Mouse (Mus musculus): Measurements from ENCODE around the gene Dnah2. TPM values are rescaled to one million over a fixed set of nuclear protein-coding genes. Genes with fewer than 3 reads are reported as not detected.

The Dnah2 gene
- total and polyA plus RNA-seq, 3 experiments = 0.04 to 0.07 TPM; not detected in 1

GRCm38 (mm10) chr11:69386758-69387157 lies 162.2 kb downstream of the Dnah2 start:
- DNase-seq (ENCODE audit: low read depth, low spot score) = no peak
- no peaks in the 10 kb centered on the region for H3K4me1 ChIP-seq (ENCODE audit: control insufficient read depth in 1 of 2, insufficient read depth in 2 of 2, low read length in 2 of 2)
- TF ChIP-seq ZMIZ1 (IDR thresholded peaks at IDR 0.05; ENCODE audit: low read depth, low read length) (no peak), USF1 (IDR thresholded peaks at IDR 0.05; ENCODE audit: low read depth, low read length) (no peak), ZC3H11A (IDR thresholded peaks at IDR 0.05; ENCODE audit: low read depth, low read length) (no peak), KAT2A (conservative IDR thresholded peaks at IDR 0.05; ENCODE audit: low read depth, low read length) (no peak), NRF1 (IDR thresholded peaks at IDR 0.05; ENCODE audit: insufficient read depth, low read depth, low read length, poor library complexity, severe bottlenecking) (no peak), EP300 (IDR thresholded peaks at IDR 0.05; ENCODE audit: low read depth in 1 of 2, low read length in 2 of 2) (no peak), BHLHE40 (IDR thresholded peaks at IDR 0.05; ENCODE audit: borderline replicate concordance, low read depth, low read length) (no peak), POLR2AphosphoS5 (IDR thresholded peaks at IDR 0.05; ENCODE audit: borderline replicate concordance, low read depth, low read length) (no peak), SMC3 (IDR thresholded peaks at IDR 0.05; ENCODE audit: low read depth, low read length) (no peak), ETS1 (IDR thresholded peaks at IDR 0.05; ENCODE audit: low read depth, low read length) (no peak), RCOR1 (IDR thresholded peaks at IDR 0.05; ENCODE audit: low read depth, low read length) (no peak), GABPA (IDR thresholded peaks at IDR 0.05; ENCODE audit: low read depth, low read length) (no peak), UBTF (IDR thresholded peaks at IDR 0.05; ENCODE audit: borderline replicate concordance, insufficient read depth, low read depth, low read length) (no peak), CHD2 (IDR thresholded peaks at IDR 0.05; ENCODE audit: low read length) (no peak), MAZ (IDR thresholded peaks at IDR 0.05; ENCODE audit: low read depth, low read length) (no peak), RAD21 (IDR thresholded peaks at IDR 0.05; ENCODE audit: low read depth, low read length) (no peak), TCF12 (IDR thresholded peaks at IDR 0.05; ENCODE audit: low read depth, low read length) (no peak), TAL1 (IDR thresholded peaks at IDR 0.05; ENCODE audit: low read length) (no peak), JUND (IDR thresholded peaks at IDR 0.05; ENCODE audit: low read depth, low read length) (no peak), POLR2A (IDR thresholded peaks at IDR 0.05; ENCODE audit: control insufficient read depth in 1 of 2, insufficient read depth in 1 of 2, low read depth in 1 of 2, low read length in 2 of 2, poor library complexity in 1 of 2) (no peak)
- H3K27me3 ChIP-seq (ENCODE audit: control insufficient read depth in 1 of 2, insufficient read depth in 2 of 2, low read length in 2 of 2) = no peaks in the 10 kb centered on the region
- no peaks in the 10 kb centered on the region; a peak in 1 of 4 replicates for H3K36me3 ChIP-seq (ENCODE audit: control insufficient read depth in 1 of 2, insufficient read depth in 2 of 2, low read length in 2 of 2)
- H3K4me3 ChIP-seq (ENCODE audit: control insufficient read depth in 1 of 2, insufficient read depth in 1 of 2, low read depth in 2 of 2, low read length in 2 of 2) = no peak overlapping the region
- no peaks in the 10 kb centered on the region for H3K9me3 ChIP-seq (replicated peaks; ENCODE audit: insufficient read depth, low read length)
- no peak overlapping the region for H3K27ac ChIP-seq (ENCODE audit: control insufficient read depth, low read depth, low read length)
- no peaks in the 10 kb centered on the region for H3K79me2 ChIP-seq (ENCODE audit: control insufficient read depth, insufficient read depth, low read length, poor library complexity)
- H3K9ac ChIP-seq (ENCODE audit: control insufficient read depth, low read depth, low read length, poor library complexity, severe bottlenecking) = no peak overlapping the region

GRCm38 (mm10) chr11:69384979-69385378 lies 163.9 kb downstream of the Dnah2 start:
- Histone ChIP-seq H3K9me3 (replicated peaks; ENCODE audit: insufficient read depth, low read length) (no peaks in the 10 kb centered on the region), H3K4me3 (ENCODE audit: control insufficient read depth in 1 of 2, insufficient read depth in 1 of 2, low read depth in 2 of 2, low read length in 2 of 2) (no peak overlapping the region), H3K36me3 (ENCODE audit: control insufficient read depth in 1 of 2, insufficient read depth in 2 of 2, low read length in 2 of 2) (no peaks in the 10 kb centered on the region), H3K27ac (ENCODE audit: control insufficient read depth, low read depth, low read length) (no peak overlapping the region), H3K4me1 (ENCODE audit: control insufficient read depth in 1 of 2, insufficient read depth in 2 of 2, low read length in 2 of 2) (no peaks in the 10 kb centered on the region), H3K27me3 (ENCODE audit: control insufficient read depth in 1 of 2, insufficient read depth in 2 of 2, low read length in 2 of 2) (no peaks in the 10 kb centered on the region), H3K79me2 (ENCODE audit: control insufficient read depth, insufficient read depth, low read length, poor library complexity) (no peaks in the 10 kb centered on the region), H3K9ac (ENCODE audit: control insufficient read depth, low read depth, low read length, poor library complexity, severe bottlenecking) (no peak overlapping the region)
- TF ChIP-seq KAT2A (conservative IDR thresholded peaks at IDR 0.05; ENCODE audit: low read depth, low read length) = no peak
- TF ChIP-seq ZC3H11A (IDR thresholded peaks at IDR 0.05; ENCODE audit: low read depth, low read length) = no peak
- no peak for TF ChIP-seq SMC3 (IDR thresholded peaks at IDR 0.05; ENCODE audit: low read depth, low read length)
- TF ChIP-seq MYC (IDR thresholded peaks at IDR 0.05; ENCODE audit: low read depth, low read length) = no peak
- TF ChIP-seq TCF12 (IDR thresholded peaks at IDR 0.05; ENCODE audit: low read depth, low read length) = no peak
- no peak for TF ChIP-seq ZMIZ1 (IDR thresholded peaks at IDR 0.05; ENCODE audit: low read depth, low read length)
- TF ChIP-seq CTCF (IDR thresholded peaks at IDR 0.05 in 2 of 3, conservative IDR thresholded peaks at IDR 0.05 in 1 of 3; ENCODE audit: control insufficient read depth in 1 of 3, insufficient read depth in 1 of 3, low read depth in 2 of 3, low read length in 3 of 3, poor library complexity in 1 of 3, severe bottlenecking in 1 of 3) = no peak
- no peak for TF ChIP-seq JUND (IDR thresholded peaks at IDR 0.05; ENCODE audit: low read depth, low read length)
- no peak for TF ChIP-seq NRF1 (IDR thresholded peaks at IDR 0.05; ENCODE audit: insufficient read depth, low read depth, low read length, poor library complexity, severe bottlenecking)
- DNase-seq (ENCODE audit: low read depth, low spot score) = no peak

Measured in MEL (cell line).